Mouse (Mus musculus): ENCODE measurements around the gene Ehbp1l1. TPM values are rescaled to one million over a fixed set of nuclear protein-coding genes. Genes with fewer than 3 reads are reported as not detected.

Gene Ehbp1l1
- total RNA-seq (2014; rRNA removed) (16.6 and 19.7 TPM in 2 replicates), polyA plus RNA-seq (2015; fragmentation: Nextera tagmentation; extraction: Ambion mirVana) (40.0 and 43.0 TPM in 2 replicates)

DNA sequence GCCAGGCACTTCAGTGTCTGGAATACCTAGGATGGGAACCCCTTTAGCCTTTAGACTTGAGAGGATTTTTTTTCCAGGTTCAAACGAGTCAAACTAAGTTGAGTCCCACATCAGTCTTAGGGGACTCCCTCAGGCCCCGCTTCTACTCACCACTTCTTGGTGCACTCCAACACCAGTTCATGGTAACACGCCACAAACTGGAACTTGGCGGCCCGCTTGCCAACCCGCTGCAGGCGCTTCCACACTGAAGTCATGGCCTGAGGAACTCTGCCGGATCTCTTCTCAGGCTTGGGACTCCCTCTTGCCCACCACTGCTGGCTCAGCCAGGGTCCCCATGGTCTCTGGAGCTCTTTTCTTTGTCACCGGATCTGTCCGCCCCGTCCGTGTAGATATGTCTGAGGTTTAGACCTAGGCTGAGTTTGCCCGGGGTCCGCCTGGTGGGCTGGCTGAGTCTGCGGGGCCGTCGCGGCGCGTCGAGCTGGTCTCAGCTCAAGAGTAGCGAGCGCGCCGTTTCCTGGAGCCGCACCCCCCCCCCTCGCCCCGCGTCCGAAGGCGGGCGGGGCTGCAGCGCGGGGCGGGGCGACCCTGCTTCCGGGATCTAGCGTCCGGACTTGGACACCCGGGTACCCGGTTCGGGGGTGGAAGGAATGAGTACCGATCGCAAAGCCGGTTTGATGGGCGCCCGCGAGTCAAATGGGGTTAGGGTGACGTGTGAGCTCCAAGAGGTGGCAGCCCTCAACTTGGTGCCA lies at the start of gene Ehbp1l1:
Gene Ehbp1l1 (minus strand): TSS at position 551 of the 749 bp plus-strand sequence.
- Histone ChIP-seq H3K27ac (peak within 1 kb of the TSS; percentile 36; the same call in 1 of the 2 replicates), H3K9me3 (ENCODE audit: low read length) (no peaks in the 10 kb centered on the region), H3K9ac (replicated peaks; ENCODE audit: low read length) (peak within 1 kb of the TSS; percentile 42), H3K4me1 (ENCODE audit: insufficient read depth, low read length) (peaks cover 32% of the 10 kb centered on the region), H3K36me3 (ENCODE audit: insufficient read depth, low read length) (peaks cover 8% of the 10 kb centered on the region), H3K27me3 (ENCODE audit: insufficient read depth, low read length) (no peaks in the 10 kb centered on the region), H3K4me3 (ENCODE audit: low read length) (peak within 1 kb of the TSS; percentile 97), H3K4me2 (ENCODE audit: low read depth, low read length) (peak within 1 kb of the TSS; percentile 96)
- peak; percentile 52 for DNase-seq (ENCODE audit: low spot score)
- 14% methylated on average over 49 of the region's 49 CpGs for WGBS
- no peak for TF ChIP-seq CTCF (IDR thresholded peaks at IDR 0.05; ENCODE audit: low read depth)
- no peak for ATAC-seq

GRCm38 (mm10) chr19:5770925-5771860 lies 45.1 kb upstream of the Ehbp1l1 start, which contains the start of gene Scyl1:
Scyl1 (minus strand) TSS chr19:5771419.
- H3K4me1 ChIP-seq (ENCODE audit: insufficient read depth, low read length) = peaks cover 10% of the 10 kb centered on the region
- H3K4me2 ChIP-seq (ENCODE audit: low read depth, low read length) = peak within 1 kb of the TSS; percentile 94
- H3K27ac ChIP-seq = peak within 1 kb of the TSS; percentile 86
- no peaks in the 10 kb centered on the region for H3K9me3 ChIP-seq (ENCODE audit: low read length)
- DNase-seq (ENCODE audit: low spot score) (peak; percentile 92), ATAC-seq (peak; percentile 98)
- no peak for TF ChIP-seq CTCF (IDR thresholded peaks at IDR 0.05; ENCODE audit: low read depth)
- H3K27me3 ChIP-seq (ENCODE audit: insufficient read depth, low read length) = no peaks in the 10 kb centered on the region
- H3K4me3 ChIP-seq (ENCODE audit: low read length) = peak within 1 kb of the TSS; percentile 60
- peak within 1 kb of the TSS; percentile 85 for H3K9ac ChIP-seq (replicated peaks; ENCODE audit: low read length)
- peaks cover 27% of the 10 kb centered on the region for H3K36me3 ChIP-seq (ENCODE audit: insufficient read depth, low read length)
- under 1% methylated on average over 64 of the region's 64 CpGs for WGBS

GRCm38 (mm10) chr19:5770311-5770710 lies 44.2 kb upstream of the Ehbp1l1 start:
- Histone ChIP-seq H3K4me2 (ENCODE audit: low read depth, low read length) (peak overlapping the region; percentile 94), H3K27ac (peak overlapping the region; percentile 86), H3K9me3 (ENCODE audit: low read length) (no peaks in the 10 kb centered on the region), H3K27me3 (ENCODE audit: insufficient read depth, low read length) (no peaks in the 10 kb centered on the region), H3K4me1 (ENCODE audit: insufficient read depth, low read length) (peaks cover 10% of the 10 kb centered on the region), H3K36me3 (ENCODE audit: insufficient read depth, low read length) (peaks cover 36% of the 10 kb centered on the region), H3K4me3 (ENCODE audit: low read length) (peak overlapping the region; percentile 60), H3K9ac (replicated peaks; ENCODE audit: low read length) (peak overlapping the region; percentile 85)
- DNase-seq (ENCODE audit: low spot score) (no peak), ATAC-seq (no peak)
- TF ChIP-seq CTCF (IDR thresholded peaks at IDR 0.05; ENCODE audit: low read depth) = no peak
- 35% methylated on average over 9 of the region's 9 CpGs for WGBS

GRCm38 (mm10) chr19:5767271-5767670 lies 41.2 kb upstream of the Ehbp1l1 start:
- ATAC-seq (no peak), DNase-seq (ENCODE audit: low spot score) (no peak)
- H3K4me2 ChIP-seq (ENCODE audit: low read depth, low read length) = no peak overlapping the region
- 82% methylated on average over 4 of the region's 4 CpGs for WGBS
- H3K36me3 ChIP-seq (ENCODE audit: insufficient read depth, low read length) = peaks cover 60% of the 10 kb centered on the region
- H3K9me3 ChIP-seq (ENCODE audit: low read length) = no peaks in the 10 kb centered on the region
- no peak overlapping the region for H3K4me3 ChIP-seq (ENCODE audit: low read length)
- H3K9ac ChIP-seq (replicated peaks; ENCODE audit: low read length) = no peak overlapping the region
- H3K27ac ChIP-seq = no peak overlapping the region
- TF ChIP-seq CTCF (IDR thresholded peaks at IDR 0.05; ENCODE audit: low read depth) = no peak
- peaks cover 10% of the 10 kb centered on the region for H3K4me1 ChIP-seq (ENCODE audit: insufficient read depth, low read length)
- no peaks in the 10 kb centered on the region for H3K27me3 ChIP-seq (ENCODE audit: insufficient read depth, low read length)

GRCm38 (mm10) chr19:5763163-5763562 lies 37.0 kb upstream of the Ehbp1l1 start:
- Histone ChIP-seq H3K36me3 (ENCODE audit: insufficient read depth, low read length) (peaks cover 81% of the 10 kb centered on the region), H3K9ac (replicated peaks; ENCODE audit: low read length) (no peak overlapping the region), H3K4me2 (ENCODE audit: low read depth, low read length) (no peak overlapping the region), H3K4me1 (ENCODE audit: insufficient read depth, low read length) (no peaks in the 10 kb centered on the region), H3K9me3 (ENCODE audit: low read length) (no peaks in the 10 kb centered on the region), H3K4me3 (ENCODE audit: low read length) (no peak overlapping the region), H3K27ac (no peak overlapping the region), H3K27me3 (ENCODE audit: insufficient read depth, low read length) (no peaks in the 10 kb centered on the region)
- TF ChIP-seq CTCF (IDR thresholded peaks at IDR 0.05; ENCODE audit: low read depth) = no peak
- ATAC-seq (no peak), DNase-seq (ENCODE audit: low spot score) (no peak)
- 93% methylated on average over 6 of the region's 6 CpGs for WGBS

- Histone ChIP-seq H3K4me1 (ENCODE audit: insufficient read depth, low read length) (no peaks in the 10 kb centered on the region; the same call in 1 of the 2 replicates), H3K9me3 (ENCODE audit: low read length) (no peaks in the 10 kb centered on the region), H3K4me3 (ENCODE audit: low read length) (no peak overlapping the region), H3K36me3 (ENCODE audit: insufficient read depth, low read length) (peaks cover 47% of the 10 kb centered on the region), H3K4me2 (ENCODE audit: low read depth, low read length) (no peak overlapping the region), H3K27ac (no peak overlapping the region), H3K27me3 (ENCODE audit: insufficient read depth, low read length) (0 out of 2 replicates have a peak, but pooled peaks cover 5% of the 10 kb centered on the region), H3K9ac (replicated peaks; ENCODE audit: low read length) (no peak overlapping the region)
- peak; percentile 29 for DNase-seq (ENCODE audit: low spot score)
- WGBS = 75% methylated on average over 14 of the region's 14 CpGs
- TF ChIP-seq CTCF (IDR thresholded peaks at IDR 0.05; ENCODE audit: low read depth) = no peak
- ATAC-seq = no peak
Measured at GRCm38 (mm10) chr19:5758878-5759403, 32.8 kb upstream of the Ehbp1l1 start.

Measured in hindbrain, postnatal 0 days (tissue).